Mouse (Mus musculus) bone marrow, adult 2 months (tissue): ENCODE measurements around the gene Frmd5.

Source experiments
- CTCF ChIP-seq: fragments of 200-500 bp; IDR thresholded peaks from 2 replicates; pipeline ENCODE4 v1.5.1; 2011; ENCODE audit warnings: low read length, control low read depth; ENCODE audit not compliant: control insufficient read depth, insufficient read depth
- POLR2A ChIP-seq: fragments of 200-500 bp; IDR thresholded peaks from 2 replicates; pipeline ENCODE4 v1.6.1; 2011; ENCODE audit warnings: low read depth, mild to moderate bottlenecking, control low read depth, low read length, borderline replicate concordance; ENCODE audit not compliant: control insufficient read depth

GRCm38 (mm10) chr2:121525056-121525455 lies 281.8 kb downstream of the Frmd5 start:
- TF ChIP-seq POLR2A (no peak), CTCF (no peak)
